Mouse (Mus musculus) neural tube, embryonic 13.5 days (tissue): ENCODE data around the gene Cenpo. TPM values are rescaled to one million over a fixed set of nuclear protein-coding genes. Genes with fewer than 3 reads are reported as not detected.
A peak's percentile ranks its signal among the peaks of the same experiment; 100 is the strongest.

Source experiments
- ATAC-seq: fragments of 200-750 bp; cut with Nextera tagmentation; 2 replicates; pipeline ENCODE4 v1.8.0; 2017; ENCODE audit warnings: low read depth, mild to moderate bottlenecking, moderate TSS enrichment, moderate library complexity
- H3K27ac ChIP-seq: fragments of 300-500 bp; sonication (generic); replicated peaks from 2 replicates; pipeline ENCODE4 v1.5.1; 2015; ENCODE audit warnings: moderate library complexity, mild to moderate bottlenecking, inconsistent platforms
- H3K27me3 ChIP-seq: fragments of 300-500 bp; sonication (generic); 2 replicates; pipeline ENCODE4 v1.6.1; 2015; ENCODE audit warnings: mild to moderate bottlenecking, inconsistent platforms
- H3K36me3 ChIP-seq: fragments of 300-500 bp; sonication (generic); 2 replicates; pipeline ENCODE4 v1.6.1; 2015; ENCODE audit warnings: mild to moderate bottlenecking, inconsistent platforms
- H3K4me1 ChIP-seq: fragments of 300-500 bp; sonication (generic); replicated peaks from 2 replicates; pipeline ENCODE4 v1.6.1; 2015; ENCODE audit warnings: inconsistent platforms
- H3K4me2 ChIP-seq: fragments of 300-500 bp; sonication (generic); 2 replicates; pipeline ENCODE4 v1.6.1; 2015; ENCODE audit warnings: inconsistent platforms, mild to moderate bottlenecking, moderate library complexity
- H3K4me3 ChIP-seq: fragments of 300-500 bp; sonication (generic); 2 replicates; pipeline ENCODE4 v1.5.1; 2015; ENCODE audit warnings: mild to moderate bottlenecking, inconsistent platforms
- H3K9ac ChIP-seq: fragments of 300-500 bp; sonication (generic); 2 replicates; pipeline ENCODE4 v1.6.1; 2015; ENCODE audit warnings: moderate library complexity, mild to moderate bottlenecking, inconsistent platforms
- H3K9me3 ChIP-seq: fragments of 300-500 bp; sonication (generic); 2 replicates; pipeline ENCODE4 v1.6.1; 2016; ENCODE audit warnings: inconsistent platforms
- WGBS: fragments of 180-500 bp; shearing (Covaris S2); methylation state at CpG from one replicate; pipeline ENCODE4 v1.1.7; 2015; 5-methylcytosine and 5-hydroxymethylcytosine counted together
- polyA plus RNA-seq: library from polyadenylated mRNA; unstranded; fragments of >200 nt; fragmentation: Nextera tagmentation; extraction: Ambion mirVana; gene quantifications from 2 replicates; pipeline ENCODE4 v1.2.1, GENCODE M21; 2015

The Cenpo gene
- polyA plus RNA-seq, 1 experiment from 2014 or later: 8.1 TPM

DNA sequence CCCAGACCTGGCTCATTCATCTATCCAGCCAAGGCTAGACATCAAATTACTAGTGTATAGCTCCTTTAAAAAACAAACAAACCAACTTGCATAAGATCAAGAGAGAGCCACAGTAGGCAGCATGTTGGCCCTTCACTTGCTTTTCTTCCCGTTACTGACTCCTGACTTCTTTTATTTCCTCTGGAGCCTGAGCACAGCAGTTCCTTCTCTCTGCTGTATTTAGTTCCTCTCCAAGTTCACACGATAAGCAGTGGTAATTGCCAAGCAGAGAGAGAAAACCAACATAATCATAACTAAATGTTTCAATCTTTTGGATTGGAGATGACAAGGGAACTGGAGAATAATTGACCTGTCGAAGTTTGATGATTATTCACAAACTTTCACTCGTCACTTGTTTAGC is 1.3 kb downstream of the Cenpo start:
- 51% methylated on average over 4 of the region's 4 CpGs for WGBS
- Histone ChIP-seq H3K4me2 (peak overlapping the region; percentile 77), H3K4me3 (peak overlapping the region; percentile 63)

DNA sequence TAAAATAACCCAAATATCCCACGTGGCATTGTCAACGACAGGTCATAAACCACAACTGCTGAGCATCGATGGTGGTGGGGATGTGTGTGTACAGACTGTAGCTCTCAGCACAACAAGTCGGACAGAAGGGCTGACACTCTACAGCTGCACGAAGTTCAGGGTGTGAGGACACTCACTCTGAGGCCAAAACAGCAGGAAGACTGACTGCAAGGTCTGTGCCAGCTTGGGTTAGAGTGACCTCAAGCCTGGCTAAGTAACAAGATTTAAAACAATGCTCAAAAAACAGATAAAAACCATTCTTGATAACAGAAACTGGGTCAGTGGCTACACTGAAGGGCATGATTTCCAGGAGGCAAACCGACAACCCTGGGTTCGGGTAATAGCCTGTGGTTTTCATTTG is 3.9 kb downstream of the Cenpo start:
- WGBS: 89% methylated on average over 7 of the region's 7 CpGs
- no peaks in the 10 kb centered on the region for H3K9me3 ChIP-seq
- no peak overlapping the region for H3K27ac ChIP-seq
- H3K4me2 ChIP-seq: no peak overlapping the region
- no peaks in the 10 kb centered on the region for H3K27me3 ChIP-seq
- H3K9ac ChIP-seq: no peak overlapping the region
- peaks cover 19% of the 10 kb centered on the region for H3K4me1 ChIP-seq
- no peak for ATAC-seq
- H3K4me3 ChIP-seq: no peak overlapping the region
- H3K36me3 ChIP-seq: peaks cover 42% of the 10 kb centered on the region

More for the DNA sequence above, 1.3 kb downstream of the Cenpo start:
- Histone ChIP-seq H3K9me3 (no peaks in the 10 kb centered on the region), H3K4me1 (peaks cover 19% of the 10 kb centered on the region), H3K9ac (peak overlapping the region; percentile 76; the same call in 1 of the 2 replicates), H3K36me3 (peaks cover 27% of the 10 kb centered on the region), H3K27ac (no peak overlapping the region), H3K27me3 (no peaks in the 10 kb centered on the region)
- no peak for ATAC-seq

DNA sequence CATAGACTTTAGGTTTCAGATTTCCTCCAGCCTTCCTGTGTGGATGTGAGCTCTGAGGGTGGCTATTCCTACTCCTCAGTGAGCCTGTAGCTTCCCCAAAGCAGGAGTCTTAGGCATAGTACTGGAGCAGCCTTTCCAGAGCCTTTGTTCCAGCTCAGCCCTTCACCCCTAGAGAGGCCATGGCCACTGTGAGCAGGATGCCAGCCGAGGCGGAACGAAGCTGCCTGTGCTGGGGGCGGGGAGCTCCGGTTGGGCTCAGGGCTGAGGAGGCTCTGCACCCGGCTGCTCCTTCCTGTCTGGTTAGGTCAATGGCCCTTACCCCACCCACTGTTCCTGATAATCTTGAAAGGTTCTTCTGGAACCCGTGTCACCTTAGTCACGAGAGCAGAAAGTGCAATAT is 21.2 kb downstream of the Cenpo start:
- Histone ChIP-seq H3K4me3 (no peak overlapping the region), H3K9me3 (no peaks in the 10 kb centered on the region), H3K36me3 (peaks cover 80% of the 10 kb centered on the region), H3K27me3 (no peaks in the 10 kb centered on the region), H3K27ac (no peak overlapping the region), H3K9ac (no peak overlapping the region), H3K4me1 (no peaks in the 10 kb centered on the region), H3K4me2 (no peak overlapping the region)
- WGBS: 83% methylated on average over 8 of the region's 8 CpGs
- ATAC-seq: no peak

DNA sequence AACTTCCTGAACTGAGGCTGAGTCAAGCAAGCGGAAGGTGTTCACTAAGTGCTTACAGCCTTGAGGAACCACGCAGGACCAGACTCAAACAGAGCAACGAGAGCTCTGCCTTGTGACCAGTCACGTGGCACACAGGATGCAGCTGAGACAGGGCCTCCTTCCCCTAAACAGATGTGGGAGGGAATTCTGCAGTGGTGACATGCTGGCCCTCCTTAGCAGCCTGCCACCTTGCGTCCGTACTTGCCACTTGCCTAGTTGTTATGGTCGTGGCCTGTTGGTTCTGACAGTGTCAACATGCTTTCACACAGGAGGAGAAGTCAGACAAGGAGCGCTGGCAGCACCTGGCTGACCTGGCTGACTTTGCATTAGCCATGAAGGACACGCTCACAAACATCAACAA is 22.9 kb downstream of the Cenpo start:
- H3K27me3 ChIP-seq: no peaks in the 10 kb centered on the region
- H3K4me3 ChIP-seq: no peak overlapping the region
- no peak overlapping the region for H3K27ac ChIP-seq
- H3K36me3 ChIP-seq: peaks cover 82% of the 10 kb centered on the region
- H3K4me1 ChIP-seq: no peaks in the 10 kb centered on the region
- H3K4me2 ChIP-seq: no peak overlapping the region
- 93% methylated on average over 9 of the region's 9 CpGs for whole genome bisulfite sequencing
- no peak overlapping the region for H3K9ac ChIP-seq
- ATAC-seq: no peak
- H3K9me3 ChIP-seq: no peaks in the 10 kb centered on the region

DNA sequence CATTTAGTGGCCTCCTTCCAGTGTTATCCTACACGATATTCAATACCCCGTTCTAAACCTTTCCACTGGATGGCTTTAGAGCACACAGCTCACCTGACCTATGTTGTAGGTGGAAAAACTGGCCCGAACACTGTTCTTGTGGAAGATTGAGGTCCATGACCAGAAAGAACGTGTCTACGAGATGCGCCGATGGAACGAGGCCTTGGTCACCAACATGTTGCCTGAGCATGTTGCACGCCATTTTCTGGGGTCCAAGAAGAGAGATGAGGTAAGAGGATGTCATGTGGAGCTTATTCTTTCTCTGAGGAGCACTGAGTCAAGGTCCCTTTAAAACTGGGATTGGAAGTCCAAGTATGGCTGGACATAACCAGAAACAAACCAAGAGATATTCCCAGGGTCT is 24.9 kb downstream of the Cenpo start:
- Histone ChIP-seq H3K9ac (no peak overlapping the region), H3K4me2 (no peak overlapping the region), H3K4me3 (no peak overlapping the region), H3K27me3 (no peaks in the 10 kb centered on the region), H3K9me3 (no peaks in the 10 kb centered on the region), H3K27ac (no peak overlapping the region), H3K4me1 (no peaks in the 10 kb centered on the region), H3K36me3 (peaks cover 75% of the 10 kb centered on the region)
- WGBS: 97% methylated on average over 9 of the region's 9 CpGs
- no peak for ATAC-seq

DNA sequence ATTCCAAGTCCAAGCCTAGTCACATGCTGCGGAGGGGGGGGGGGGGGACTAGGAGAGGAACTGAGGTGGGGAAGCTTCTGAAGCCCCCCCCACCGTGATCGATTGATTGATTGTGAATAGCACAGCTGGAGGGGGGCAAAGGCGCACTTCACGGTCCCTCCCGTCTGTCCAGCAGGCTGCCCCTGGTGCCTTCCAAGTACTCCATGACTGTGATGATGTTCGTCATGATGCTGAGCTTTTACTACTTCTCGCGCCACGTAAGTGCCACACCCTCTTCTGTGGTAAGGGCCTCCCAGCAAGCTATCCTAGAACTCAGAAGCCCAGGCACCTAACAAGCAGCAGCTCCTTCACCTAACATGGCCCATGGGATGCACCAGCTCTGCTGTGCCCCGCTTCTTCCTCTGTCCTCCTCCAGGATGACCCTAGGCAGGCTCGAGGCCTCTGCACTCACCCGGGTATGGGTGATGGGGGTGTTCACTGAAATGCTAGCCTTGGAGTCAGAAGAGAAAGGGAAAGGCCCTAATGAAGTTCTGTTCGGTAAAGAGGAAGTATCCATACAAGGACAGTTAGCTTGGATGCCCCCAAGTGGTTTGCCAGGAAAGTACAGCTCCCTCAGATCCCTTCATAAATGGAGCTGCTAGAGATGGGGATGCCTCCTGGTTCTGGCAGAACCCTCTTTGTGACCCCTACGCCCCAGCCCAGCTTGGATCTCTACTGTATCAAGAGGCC is 25.5 kb downstream of the Cenpo start:
- WGBS: 78% methylated on average over 15 of the region's 15 CpGs
- Histone ChIP-seq H3K4me3 (no peak overlapping the region), H3K27me3 (no peaks in the 10 kb centered on the region), H3K9ac (no peak overlapping the region), H3K4me2 (no peak overlapping the region), H3K36me3 (peaks cover 73% of the 10 kb centered on the region), H3K4me1 (no peaks in the 10 kb centered on the region), H3K27ac (no peak overlapping the region), H3K9me3 (no peaks in the 10 kb centered on the region)
- ATAC-seq: peak; percentile 61; the same call in 1 of the 2 replicates

DNA sequence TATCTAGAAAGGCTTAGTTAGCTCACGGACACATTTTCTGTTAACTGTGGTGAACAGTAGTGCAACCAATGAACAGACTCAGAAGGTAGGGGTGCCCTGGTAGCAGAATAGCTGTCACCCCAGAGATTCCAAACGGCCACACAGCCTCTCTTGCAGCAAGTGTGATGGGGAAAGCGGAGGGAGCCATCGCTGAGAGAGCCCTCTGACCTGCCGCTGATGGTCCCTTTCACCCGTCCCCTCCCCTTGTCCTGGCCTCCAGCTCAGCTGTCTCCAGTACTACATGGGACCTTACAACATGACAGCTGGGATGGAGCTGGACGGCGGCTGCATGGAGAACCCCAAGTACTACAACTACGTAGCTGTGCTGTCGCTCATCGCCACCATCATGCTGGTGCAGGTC is 28.0 kb downstream of the Cenpo start:
- H3K36me3 ChIP-seq: peaks cover 56% of the 10 kb centered on the region
- H3K4me3 ChIP-seq: no peak overlapping the region
- H3K9ac ChIP-seq: no peak overlapping the region
- no peak overlapping the region for H3K4me2 ChIP-seq
- no peaks in the 10 kb centered on the region for H3K4me1 ChIP-seq
- WGBS: 93% methylated on average over 11 of the region's 11 CpGs
- ATAC-seq: no peak
- no peaks in the 10 kb centered on the region for H3K9me3 ChIP-seq
- H3K27ac ChIP-seq: no peak overlapping the region
- no peaks in the 10 kb centered on the region for H3K27me3 ChIP-seq

DNA sequence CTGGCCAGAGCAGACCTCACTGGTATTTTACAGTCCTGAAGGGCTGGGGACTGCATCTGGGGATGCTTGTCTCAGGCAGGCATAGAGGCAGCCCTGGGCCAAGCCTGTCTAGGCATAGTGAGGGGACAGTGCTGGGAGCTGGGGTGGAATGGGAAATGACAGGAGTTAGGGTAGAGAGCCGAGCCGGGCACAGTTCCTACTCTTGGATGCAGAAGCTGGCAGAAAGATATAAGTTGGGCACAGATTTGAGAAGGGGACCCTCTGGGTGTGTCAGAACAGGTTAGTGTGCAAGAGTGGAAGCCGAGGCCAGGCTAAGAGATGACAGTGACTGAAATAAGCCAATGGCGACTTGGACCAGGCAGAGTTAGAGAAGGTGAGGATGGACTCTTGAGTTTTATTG is 31.9 kb downstream of the Cenpo start:
- Histone ChIP-seq H3K4me2 (no peak overlapping the region), H3K27me3 (no peaks in the 10 kb centered on the region), H3K4me1 (no peaks in the 10 kb centered on the region), H3K4me3 (no peak overlapping the region), H3K36me3 (peaks cover 44% of the 10 kb centered on the region), H3K9ac (no peak overlapping the region), H3K9me3 (no peaks in the 10 kb centered on the region), H3K27ac (no peak overlapping the region)
- no peak for ATAC-seq
- WGBS: 97% methylated on average over 4 of the region's 4 CpGs

DNA sequence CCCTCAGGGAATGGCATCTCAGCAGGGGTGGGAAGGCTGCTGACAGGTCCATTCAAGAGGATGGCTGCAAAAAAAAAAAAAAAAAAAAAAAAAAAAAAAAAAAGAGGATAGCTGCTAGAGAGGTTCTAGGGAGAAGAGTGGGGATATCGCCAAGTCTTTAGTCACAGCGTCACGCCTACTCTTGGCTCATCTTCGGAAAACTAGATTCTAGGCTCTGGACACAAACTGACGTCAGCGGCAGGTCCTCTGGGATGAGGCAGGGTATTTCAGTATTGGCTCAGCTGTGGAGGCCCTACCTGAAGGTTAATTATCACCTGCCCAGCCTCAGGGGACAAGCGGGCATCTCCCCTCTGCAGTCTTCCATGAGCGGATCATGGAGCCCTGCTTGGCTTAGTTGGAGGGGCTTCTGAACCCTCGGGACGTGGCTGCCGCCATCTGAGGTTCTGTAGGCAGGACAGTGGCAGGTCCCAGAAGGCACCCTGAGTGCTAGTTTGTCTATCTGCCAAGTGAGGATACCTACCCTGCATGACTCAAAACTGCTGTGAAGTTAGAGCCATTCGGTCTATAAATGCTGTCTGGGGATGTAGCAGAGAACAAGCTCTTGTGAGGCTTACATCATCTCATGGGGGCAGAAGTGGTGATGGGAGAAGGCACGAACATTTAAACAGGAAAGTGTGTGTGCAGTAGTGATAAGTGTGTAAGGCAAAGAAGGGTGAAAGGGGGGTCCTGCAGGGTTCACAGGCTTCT is 32.5 kb downstream of the Cenpo start:
- Histone ChIP-seq H3K4me2 (no peak overlapping the region), H3K36me3 (peaks cover 38% of the 10 kb centered on the region), H3K4me3 (no peak overlapping the region), H3K9me3 (no peaks in the 10 kb centered on the region), H3K27me3 (no peaks in the 10 kb centered on the region), H3K9ac (no peak overlapping the region), H3K4me1 (no peaks in the 10 kb centered on the region), H3K27ac (no peak overlapping the region)
- no peak for ATAC-seq
- WGBS: 83% methylated on average over 13 of the region's 13 CpGs

DNA sequence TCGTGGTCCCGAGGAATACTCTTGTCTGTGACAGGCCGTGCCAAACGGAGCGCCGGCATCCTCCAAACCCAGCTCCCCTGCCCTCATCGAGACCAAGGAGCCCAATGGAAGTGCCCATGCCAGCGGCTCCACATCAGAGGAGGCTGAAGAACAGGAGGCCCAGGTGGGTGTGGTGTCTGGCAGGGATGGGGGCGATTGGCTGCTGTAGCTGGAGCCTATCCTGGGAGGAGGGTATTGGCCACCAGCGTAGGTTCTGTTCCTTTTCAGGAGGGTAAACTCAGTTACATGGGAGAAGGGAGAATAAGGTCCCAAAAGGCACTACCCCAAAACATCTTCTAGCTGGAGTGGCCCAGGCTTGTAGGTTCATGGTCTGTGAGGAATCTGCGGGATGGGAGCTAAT is 34.8 kb downstream of the Cenpo start:
- Histone ChIP-seq H3K27me3 (no peaks in the 10 kb centered on the region), H3K4me2 (no peak overlapping the region), H3K9ac (no peak overlapping the region), H3K9me3 (no peaks in the 10 kb centered on the region), H3K36me3 (peaks cover 26% of the 10 kb centered on the region; the same call in 1 of the 2 replicates), H3K4me1 (no peaks in the 10 kb centered on the region), H3K27ac (no peak overlapping the region), H3K4me3 (no peak overlapping the region)
- no peak for ATAC-seq
- 93% methylated on average over 11 of the region's 11 CpGs for WGBS

DNA sequence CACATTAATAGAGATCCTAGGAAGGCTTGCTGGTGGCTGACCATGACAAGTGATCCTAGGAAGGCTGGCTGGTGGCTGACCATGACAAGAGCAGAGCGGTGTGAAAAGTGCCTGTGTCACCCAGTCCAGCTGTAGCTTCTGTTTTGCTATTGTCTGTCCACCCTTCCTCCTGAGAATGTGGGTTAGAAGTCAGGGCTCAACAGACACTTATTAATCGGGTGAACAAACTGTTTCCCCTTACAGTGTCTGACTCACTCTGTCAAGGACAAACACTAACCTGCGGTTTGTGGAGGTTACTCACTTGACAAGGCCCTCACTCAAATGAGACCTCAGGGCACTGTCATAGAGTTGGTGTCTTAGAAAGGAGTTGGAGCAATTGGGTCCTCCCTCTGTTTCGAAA is 35.4 kb downstream of the Cenpo start:
- peaks cover 23% of the 10 kb centered on the region; the same call in 1 of the 2 replicates for H3K36me3 ChIP-seq
- no peak overlapping the region for H3K27ac ChIP-seq
- ATAC-seq: no peak
- no peak overlapping the region for H3K4me2 ChIP-seq
- no peak overlapping the region for H3K4me3 ChIP-seq
- H3K27me3 ChIP-seq: no peaks in the 10 kb centered on the region
- H3K9ac ChIP-seq: no peak overlapping the region
- H3K9me3 ChIP-seq: no peaks in the 10 kb centered on the region
- WGBS: 93% methylated on average over 4 of the region's 4 CpGs
- H3K4me1 ChIP-seq: no peaks in the 10 kb centered on the region; the same call in 1 of the 2 replicates

DNA sequence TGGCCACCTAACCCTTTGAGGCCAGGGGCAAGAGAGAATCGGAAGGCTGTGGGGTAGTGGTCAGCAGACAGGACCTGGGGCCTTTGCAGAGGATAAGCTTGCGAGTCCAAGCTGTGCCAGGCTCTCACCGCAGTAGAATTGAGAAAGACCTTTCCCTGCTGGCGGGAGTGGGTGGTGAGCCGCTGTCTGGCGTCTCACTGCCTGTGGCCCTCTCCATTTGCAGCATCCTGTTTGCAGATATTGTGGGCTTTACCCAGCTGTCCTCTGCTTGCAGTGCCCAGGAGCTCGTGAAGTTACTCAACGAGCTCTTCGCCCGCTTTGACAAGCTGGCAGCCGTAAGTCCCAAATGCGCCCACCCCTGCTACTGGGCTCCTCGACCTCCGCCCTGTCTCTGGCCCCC is 39.5 kb downstream of the Cenpo start:
- Histone ChIP-seq H3K27me3 (no peaks in the 10 kb centered on the region), H3K27ac (no peak overlapping the region)
- ATAC-seq: no peak

More for the DNA sequence above, 39.5 kb downstream of the Cenpo start:
- WGBS: 92% methylated on average over 14 of the region's 14 CpGs
- peaks cover 12% of the 10 kb centered on the region; the same call in 1 of the 2 replicates for H3K36me3 ChIP-seq
- H3K4me3 ChIP-seq: no peak overlapping the region
- H3K9ac ChIP-seq: no peak overlapping the region
- peaks cover 11% of the 10 kb centered on the region for H3K4me1 ChIP-seq
- H3K4me2 ChIP-seq: no peak overlapping the region
- no peaks in the 10 kb centered on the region for H3K9me3 ChIP-seq
